Mouse (Mus musculus) embryonic facial prominence, embryonic 10.5 days (tissue): Measurements from ENCODE around the gene Atraid. TPM values are rescaled to one million over a fixed set of nuclear protein-coding genes. Genes with fewer than 3 reads are reported as not detected.

ENCODE experiments used
- DNase-seq: peaks from one replicate; pipeline ENCODE4 v3.0.0-alpha.2; 2017; ENCODE audit warnings: low spot score
- H3K27ac ChIP-seq: fragments of 300-500 bp; sonication (generic); replicated peaks from 2 replicates; pipeline ENCODE4 v1.5.1; 2016; ENCODE audit warnings: mild to moderate bottlenecking
- H3K27me3 ChIP-seq: fragments of 300-500 bp; sonication (generic); replicated peaks from 2 replicates; pipeline ENCODE4 v1.6.1; 2016; ENCODE audit warnings: low read depth, mild to moderate bottlenecking; ENCODE audit not compliant: poor library complexity, severe bottlenecking
- H3K36me3 ChIP-seq: fragments of 300-500 bp; sonication (generic); replicated peaks from 2 replicates; pipeline ENCODE4 v1.6.1; 2016; ENCODE audit warnings: mild to moderate bottlenecking, moderate library complexity
- H3K4me1 ChIP-seq: fragments of 300-500 bp; sonication (generic); 2 replicates; pipeline ENCODE4 v1.6.1; 2016
- H3K4me3 ChIP-seq: fragments of 300-500 bp; sonication (generic); 2 replicates; pipeline ENCODE4 v1.5.1; 2016; ENCODE audit warnings: mild to moderate bottlenecking, moderate library complexity
- H3K9me3 ChIP-seq: fragments of 300-500 bp; sonication (generic); 2 replicates; pipeline ENCODE4 v1.6.1; 2016; ENCODE audit warnings: mild to moderate bottlenecking
- WGBS: fragments of 180-500 bp; shearing (Covaris S2); methylation state at CpG from one replicate; pipeline ENCODE4 v1.1.7; 2016; 5-methylcytosine and 5-hydroxymethylcytosine counted together
- polyA plus RNA-seq: library from polyadenylated mRNA; unstranded; fragments of >200 nt; fragmentation: Nextera tagmentation; extraction: Ambion mirVana; gene quantifications from 2 replicates; pipeline ENCODE4 v1.2.1, GENCODE M21; 2016

The Atraid gene
- polyA plus RNA-seq, 1 experiment from 2014 or later = 60.2 TPM

GRCm38 (mm10) chr5:31069810-31070209, 21.7 kb downstream of the Atraid start:
- Histone ChIP-seq H3K27me3 (no peaks in the 10 kb centered on the region), H3K4me3 (no peak overlapping the region), H3K4me1 (no peaks in the 10 kb centered on the region), H3K27ac (no peak overlapping the region), H3K36me3 (peaks cover 100% of the 10 kb centered on the region), H3K9me3 (no peaks in the 10 kb centered on the region)
- DNase-seq = no peak
- 98% methylated on average over 3 of the region's 3 CpGs for WGBS

DNA sequence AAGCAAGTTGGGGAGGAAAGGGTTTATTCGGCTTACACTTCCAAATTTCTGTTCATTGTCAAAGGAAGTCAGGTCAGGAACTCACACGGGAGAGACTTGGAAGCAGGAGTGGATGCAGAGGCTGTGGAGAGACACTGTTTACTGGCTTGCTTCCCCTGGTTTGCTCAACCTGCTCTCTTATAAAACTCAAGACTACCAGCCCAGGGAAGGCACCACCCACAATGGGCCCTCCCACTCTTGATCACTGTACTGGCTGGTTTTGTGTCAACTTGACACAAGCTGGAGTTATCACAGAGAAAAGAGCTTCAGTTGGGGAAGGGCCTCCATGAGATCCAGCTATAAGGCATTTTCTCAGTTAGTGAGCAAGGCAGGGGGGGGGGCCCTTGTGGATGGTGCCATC, 22.9 kb downstream of the Atraid start:
- Histone ChIP-seq H3K4me1 (no peaks in the 10 kb centered on the region), H3K9me3 (no peaks in the 10 kb centered on the region), H3K4me3 (no peak overlapping the region), H3K36me3 (peaks cover 100% of the 10 kb centered on the region), H3K27me3 (no peaks in the 10 kb centered on the region), H3K27ac (no peak overlapping the region)
- 92% methylated on average over 2 of the region's 2 CpGs for WGBS
- DNase-seq = no peak

DNA sequence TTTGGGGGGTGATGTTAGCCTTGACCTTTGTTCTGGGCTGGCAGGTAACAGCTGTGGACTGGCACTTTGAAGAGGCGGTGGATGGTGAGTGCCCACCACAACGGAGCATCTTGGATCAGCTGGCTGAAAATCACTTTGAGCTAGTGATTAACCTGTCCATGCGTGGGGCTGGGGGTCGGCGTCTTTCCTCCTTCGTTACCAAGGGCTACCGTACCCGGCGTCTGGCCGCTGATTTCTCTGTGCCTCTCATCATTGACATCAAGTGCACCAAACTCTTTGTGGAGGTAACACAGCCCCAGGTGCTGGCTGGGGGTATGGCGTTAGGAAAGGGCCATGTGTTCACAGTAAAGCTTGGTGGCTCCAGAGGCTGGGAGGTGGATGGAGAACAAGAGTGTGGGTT, 23.7 kb downstream of the Atraid start:
- peaks cover 100% of the 10 kb centered on the region for H3K36me3 ChIP-seq
- no peaks in the 10 kb centered on the region for H3K4me1 ChIP-seq
- no peaks in the 10 kb centered on the region for H3K27me3 ChIP-seq
- no peak overlapping the region for H3K27ac ChIP-seq
- no peak overlapping the region for H3K4me3 ChIP-seq
- peak; percentile 5 for DNase-seq
- 93% methylated on average over 11 of the region's 11 CpGs for WGBS
- H3K9me3 ChIP-seq = no peaks in the 10 kb centered on the region

DNA sequence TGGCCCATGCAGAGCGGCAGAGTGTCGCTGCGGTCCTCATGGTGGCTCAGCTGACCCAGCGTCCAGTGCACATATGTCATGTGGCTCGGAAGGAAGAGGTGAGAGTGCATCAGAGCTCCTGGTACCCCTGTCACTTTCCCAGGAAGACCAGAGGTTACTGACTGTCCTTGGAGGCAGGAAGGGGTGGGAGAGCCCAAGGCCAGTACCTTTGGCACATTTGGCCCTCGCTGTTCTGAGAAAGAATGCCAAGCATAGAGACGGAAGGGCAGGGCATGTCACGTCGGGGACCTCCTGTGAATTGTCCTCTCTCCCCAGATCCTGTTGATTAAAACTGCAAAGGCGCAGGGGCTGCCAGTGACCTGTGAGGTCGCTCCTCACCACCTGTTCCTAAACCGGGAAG, 25.1 kb downstream of the Atraid start:
- no peaks in the 10 kb centered on the region for H3K4me1 ChIP-seq
- H3K27ac ChIP-seq = no peak overlapping the region
- no peaks in the 10 kb centered on the region for H3K9me3 ChIP-seq
- H3K36me3 ChIP-seq = peaks cover 100% of the 10 kb centered on the region
- no peaks in the 10 kb centered on the region for H3K27me3 ChIP-seq
- WGBS = 91% methylated on average over 12 of the region's 12 CpGs
- no peak overlapping the region for H3K4me3 ChIP-seq
- DNase-seq = no peak

DNA sequence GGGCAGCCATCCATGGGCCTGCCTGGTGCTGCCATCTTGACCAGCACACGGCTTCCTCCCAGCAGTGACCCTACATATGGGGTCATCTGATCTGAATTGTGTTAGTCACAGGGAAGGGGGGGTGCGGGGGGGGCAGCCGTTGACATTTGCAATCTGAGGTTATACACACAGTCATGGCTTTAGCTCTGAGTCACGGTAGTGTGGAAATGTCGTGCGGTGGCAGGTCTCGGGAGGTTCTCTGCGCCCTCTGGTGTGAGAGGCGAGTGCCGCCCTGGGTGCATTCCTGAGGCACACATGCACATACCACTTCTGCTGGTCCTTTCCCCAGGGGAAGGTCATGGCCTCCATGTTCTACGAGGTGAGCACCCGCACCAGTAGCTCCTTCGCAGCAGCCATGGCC, 28.2 kb downstream of the Atraid start:
- no peaks in the 10 kb centered on the region for H3K9me3 ChIP-seq
- H3K27me3 ChIP-seq = no peaks in the 10 kb centered on the region
- 0 out of 2 replicates have a peak, but pooled peaks cover 3% of the 10 kb centered on the region for H3K4me1 ChIP-seq
- 87% methylated on average over 13 of the region's 13 CpGs for WGBS
- peaks cover 87% of the 10 kb centered on the region for H3K36me3 ChIP-seq
- H3K27ac ChIP-seq = no peak overlapping the region
- no peak overlapping the region for H3K4me3 ChIP-seq
- DNase-seq = no peak

DNA sequence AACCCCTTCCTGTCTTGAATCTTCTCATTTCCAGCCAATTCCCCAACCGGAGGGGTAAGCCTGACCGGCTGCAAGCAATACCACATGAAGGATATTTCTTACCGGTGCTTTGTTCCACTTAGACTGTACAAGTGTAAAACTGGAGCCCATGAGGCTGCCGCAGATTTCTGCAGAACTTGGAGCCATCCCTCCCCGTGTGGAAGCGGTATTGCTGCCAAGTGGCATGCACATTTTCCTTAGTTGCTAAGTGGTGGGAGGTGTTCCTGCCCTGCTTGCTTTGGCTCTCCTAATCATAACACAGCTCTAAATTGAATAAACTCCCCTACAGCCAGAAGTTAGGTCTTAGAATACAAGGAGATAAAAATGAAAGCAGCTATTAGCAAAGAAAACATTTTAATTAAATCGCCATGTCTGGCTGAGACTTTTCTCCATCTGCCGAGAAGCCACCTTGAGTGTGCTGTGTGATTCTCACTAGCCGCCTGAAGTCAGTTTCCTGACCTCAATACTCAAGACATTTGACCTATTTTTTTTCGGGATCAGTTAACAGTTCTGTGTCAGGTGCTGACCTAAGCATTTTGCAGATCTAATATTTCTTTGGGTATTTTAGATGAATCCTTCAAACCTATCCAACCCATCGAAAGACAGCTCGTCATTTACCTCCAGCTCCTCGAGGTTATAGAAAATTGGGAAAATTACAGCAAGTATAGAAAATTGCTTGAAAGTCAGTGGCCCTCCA, 32.1 kb downstream of the Atraid start:
- H3K9me3 ChIP-seq = no peaks in the 10 kb centered on the region
- no peak overlapping the region for H3K4me3 ChIP-seq
- WGBS = 79% methylated on average over 13 of the region's 13 CpGs
- peaks cover 48% of the 10 kb centered on the region for H3K36me3 ChIP-seq
- peaks cover 19% of the 10 kb centered on the region for H3K27me3 ChIP-seq
- H3K4me1 ChIP-seq = peaks cover 22% of the 10 kb centered on the region
- H3K27ac ChIP-seq = no peak overlapping the region
- no peak for DNase-seq

DNA sequence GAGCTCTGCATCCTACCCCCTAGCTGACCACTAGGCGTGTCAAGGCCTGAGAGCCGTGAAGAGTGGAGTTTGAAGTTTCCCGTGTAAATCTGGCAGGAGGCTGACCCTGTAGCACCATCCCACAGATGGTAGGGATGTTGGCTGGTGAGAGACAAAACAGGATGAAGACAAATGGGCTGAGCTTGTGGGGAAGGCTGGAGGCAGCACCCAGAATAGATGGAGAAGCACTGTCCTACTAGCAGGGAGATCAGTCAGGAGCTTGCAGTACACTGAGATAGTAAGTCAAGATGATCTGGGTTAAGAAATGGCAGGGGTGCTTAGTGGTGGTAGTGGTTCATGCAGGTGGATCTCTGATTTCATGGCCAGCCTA, 32.7 kb downstream of the Atraid start:
- Histone ChIP-seq H3K27me3 (peaks cover 24% of the 10 kb centered on the region), H3K27ac (no peak overlapping the region), H3K4me3 (no peak overlapping the region), H3K9me3 (no peaks in the 10 kb centered on the region), H3K4me1 (peaks cover 22% of the 10 kb centered on the region), H3K36me3 (peaks cover 43% of the 10 kb centered on the region)
- DNase-seq = no peak
- 68% methylated on average over 3 of the region's 3 CpGs for WGBS

- peak; percentile 61 for DNase-seq
- Histone ChIP-seq H3K4me3 (no peak overlapping the region), H3K4me1 (peaks cover 22% of the 10 kb centered on the region), H3K9me3 (no peaks in the 10 kb centered on the region), H3K27ac (no peak overlapping the region), H3K36me3 (peaks cover 37% of the 10 kb centered on the region), H3K27me3 (peaks cover 31% of the 10 kb centered on the region)
- WGBS = 75% methylated on average over 3 of the region's 3 CpGs
Observed at GRCm38 (mm10) chr5:31081386-31081785, 33.3 kb downstream of the Atraid start.

- no peaks in the 10 kb centered on the region for H3K9me3 ChIP-seq
- H3K4me1 ChIP-seq = peaks cover 22% of the 10 kb centered on the region
- 12% methylated on average over 5 of the region's 5 CpGs for whole genome bisulfite sequencing
- H3K27me3 ChIP-seq = peaks cover 39% of the 10 kb centered on the region
- DNase-seq = peak; percentile 69
- no peak overlapping the region for H3K27ac ChIP-seq
- peaks cover 27% of the 10 kb centered on the region for H3K36me3 ChIP-seq
- H3K4me3 ChIP-seq = no peak overlapping the region
Observed at GRCm38 (mm10) chr5:31082355-31082754, 34.2 kb downstream of the Atraid start.

DNA sequence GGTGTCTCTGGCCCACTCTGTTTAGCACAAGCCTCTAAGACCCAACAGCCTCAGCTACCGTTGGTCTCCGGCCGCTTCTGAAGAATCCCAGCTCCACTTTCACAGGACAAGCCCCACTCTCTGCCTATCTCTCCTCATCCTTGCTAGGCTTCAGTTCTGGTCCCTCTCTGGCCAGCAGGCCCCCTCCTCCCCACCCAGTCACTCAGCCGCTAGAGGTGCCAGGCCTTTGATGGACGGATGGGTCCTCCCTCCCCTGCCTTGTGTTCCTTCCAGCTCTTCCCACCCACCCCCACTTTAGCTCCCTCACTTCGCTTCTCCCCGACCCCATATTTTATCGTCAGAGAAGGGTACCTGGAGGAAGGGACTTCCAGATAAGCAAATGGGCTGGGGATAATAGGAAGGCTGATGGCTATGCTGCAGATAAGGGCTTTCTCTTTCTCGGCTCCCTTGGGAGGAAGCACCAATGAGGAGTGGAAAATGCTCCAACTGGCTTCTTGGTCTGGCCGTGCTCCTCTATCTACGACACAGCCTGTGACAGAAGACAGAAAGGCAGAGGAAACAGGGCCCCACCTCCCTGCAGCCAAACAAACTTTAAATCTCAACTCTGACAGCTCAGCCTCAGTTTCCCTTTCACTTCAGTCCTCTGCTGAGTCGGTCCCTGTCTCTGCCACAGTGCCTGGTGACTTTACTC, 35.0 kb downstream of the Atraid start:
- H3K4me3 ChIP-seq = no peak overlapping the region
- peaks cover 46% of the 10 kb centered on the region for H3K27me3 ChIP-seq
- no peak for DNase-seq
- 48% methylated on average over 12 of the region's 12 CpGs for WGBS
- no peaks in the 10 kb centered on the region for H3K9me3 ChIP-seq
- H3K4me1 ChIP-seq = peaks cover 22% of the 10 kb centered on the region
- no peak overlapping the region for H3K27ac ChIP-seq
- peaks cover 20% of the 10 kb centered on the region for H3K36me3 ChIP-seq

DNA sequence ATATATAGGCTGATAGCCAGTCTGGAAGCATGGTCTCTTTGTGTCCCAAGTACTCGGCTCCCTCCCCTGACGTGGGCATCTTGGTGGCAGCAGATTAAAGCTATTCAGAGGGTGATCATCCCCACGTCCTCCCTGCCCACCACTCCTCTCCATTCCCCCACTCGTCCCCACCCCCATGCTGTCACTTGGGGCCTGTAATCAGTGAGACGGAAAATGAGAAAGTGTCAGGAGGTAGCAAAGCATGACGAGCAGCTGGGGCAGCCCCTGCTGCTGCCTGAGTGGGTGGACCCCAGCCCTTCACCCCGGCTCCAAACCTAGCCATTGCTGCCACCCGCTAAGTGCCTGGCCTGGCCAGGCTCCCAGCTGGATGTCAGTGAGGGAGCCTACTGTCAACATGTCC, 35.8 kb downstream of the Atraid start:
- Histone ChIP-seq H3K4me1 (peaks cover 22% of the 10 kb centered on the region), H3K27ac (no peak overlapping the region), H3K4me3 (no peak overlapping the region), H3K27me3 (peaks cover 55% of the 10 kb centered on the region), H3K9me3 (no peaks in the 10 kb centered on the region), H3K36me3 (peaks cover 11% of the 10 kb centered on the region)
- no peak for DNase-seq
- WGBS = 8% methylated on average over 8 of the region's 8 CpGs

DNA sequence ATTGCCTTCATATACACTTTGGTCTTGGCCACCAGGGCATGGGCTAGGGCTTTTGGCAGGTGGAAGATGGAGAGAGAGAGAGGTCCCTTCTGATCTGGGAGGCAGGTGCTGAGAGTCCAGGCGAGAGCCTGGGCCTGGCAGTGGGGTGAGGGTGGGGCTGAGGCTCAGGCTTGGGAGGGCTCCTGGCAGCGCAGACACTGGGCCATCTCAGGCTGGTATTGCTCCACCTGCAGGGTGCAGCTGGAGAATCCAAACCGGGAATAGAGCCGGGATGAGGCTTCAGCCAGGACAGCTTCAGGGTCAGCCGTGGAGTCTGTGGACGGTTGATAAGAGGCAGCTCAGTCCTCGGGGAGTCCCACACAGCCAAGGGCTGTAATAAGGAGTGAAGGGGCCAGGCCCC, 38.5 kb downstream of the Atraid start:
- peaks cover 82% of the 10 kb centered on the region for H3K27me3 ChIP-seq
- no peak for DNase-seq
- no peak overlapping the region for H3K4me3 ChIP-seq
- no peak overlapping the region for H3K27ac ChIP-seq
- WGBS = 32% methylated on average over 7 of the region's 7 CpGs
- peaks cover 19% of the 10 kb centered on the region for H3K4me1 ChIP-seq
- H3K9me3 ChIP-seq = no peaks in the 10 kb centered on the region
- no peaks in the 10 kb centered on the region for H3K36me3 ChIP-seq

DNA sequence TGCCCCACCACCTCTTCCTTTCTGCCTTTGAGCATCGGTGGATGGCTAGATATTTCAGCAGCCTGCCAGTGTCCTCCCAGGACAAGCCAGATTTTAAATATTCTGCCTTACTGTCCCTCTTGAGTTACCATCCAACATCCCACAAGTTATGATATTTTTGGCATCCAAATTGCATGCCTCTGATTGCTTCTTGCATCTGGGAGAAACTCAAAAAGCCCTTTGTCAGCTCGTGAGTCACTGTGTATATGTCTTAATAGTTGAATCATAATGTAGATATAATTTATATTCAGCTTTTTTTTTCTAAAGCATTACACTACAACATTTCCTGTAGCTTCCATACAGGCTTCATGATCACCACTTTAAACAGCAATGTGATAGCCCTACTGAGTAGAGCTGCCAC, 39.0 kb downstream of the Atraid start:
- Histone ChIP-seq H3K4me3 (no peak overlapping the region), H3K36me3 (no peaks in the 10 kb centered on the region), H3K9me3 (no peaks in the 10 kb centered on the region), H3K27me3 (peaks cover 86% of the 10 kb centered on the region), H3K27ac (no peak overlapping the region), H3K4me1 (peaks cover 19% of the 10 kb centered on the region)
- WGBS = 88% methylated on average over 2 of the region's 2 CpGs
- DNase-seq = no peak
